24 mouse cellular contexts compared by ENCODE assay signal in genomic region chr2:118322663-118323062, GRCm38 (mm10). TPM values are rescaled to one million over a fixed set of nuclear protein-coding genes. Genes with fewer than 3 reads are reported as not detected.
DNase-seq lines count a peak whose midpoint lies in the region; ATAC-seq and TF ChIP-seq lines count a peak whose summit lies in the region.
"Had no signal": no experiment of that assay in that cellular context is flagged by ENCODE, and none has a peak within 500 bp of the region (broad histone marks: within the 10 kb centered on the region; RNA-seq: fewer than 3 reads in every experiment).

No protein-coding gene starts in this region.

- DNase-seq in heart, postnatal 0 days (ENCODE audit: low spot score) = no peak
- no peak for DNase-seq in heart, postnatal 36 days
- no peak for DNase-seq in layer of hippocampus, adult 2 months (ENCODE audit: low spot score in 2 of 2)
- DNase-seq in layer of hippocampus, adult 9-11 months = no peak
- DNase-seq in midbrain, embryonic 14.5 days = peak; percentile 11
- DNase-seq in ovary, postnatal 10 days (ENCODE audit: low spot score) = no peak
- DNase-seq in ovary, postnatal 14 days (ENCODE audit: low spot score) = no peak
- DNase-seq: adrenal gland, postnatal 14 days; cerebellum, adult 2 months; cerebellum, postnatal 25 days; gastrocnemius, postnatal 10 days; heart, postnatal 10 days; left cerebral cortex, postnatal 4 days; lung, adult 18-20 months; thymus, adult 2 months; thymus, postnatal 4 days had no signal

- no peaks in the 10 kb centered on the region for H3K36me3 ChIP-seq in heart, postnatal 0 days (replicated peaks; ENCODE audit: control insufficient read depth, insufficient read depth, low read length)
- no peaks in the 10 kb centered on the region for H3K36me3 ChIP-seq in midbrain, embryonic 14.5 days (ENCODE audit: control insufficient read depth, insufficient read depth, low read length)
- no peaks in the 10 kb centered on the region for H3K36me3 ChIP-seq in midbrain, embryonic 15.5 days (replicated peaks)
- H3K36me3 ChIP-seq: embryonic facial prominence, embryonic 15.5 days; limb, embryonic 15.5 days; neural tube, embryonic 12.5 days had no signal

- no peaks in the 10 kb centered on the region for H3K27me3 ChIP-seq in heart, postnatal 0 days (ENCODE audit: control insufficient read depth, insufficient read depth, low read length)
- H3K27me3 ChIP-seq in midbrain, embryonic 14.5 days (ENCODE audit: control insufficient read depth, insufficient read depth, low read length) = no peaks in the 10 kb centered on the region
- no peaks in the 10 kb centered on the region for H3K27me3 ChIP-seq in midbrain, embryonic 15.5 days (replicated peaks)
- H3K27me3 ChIP-seq: embryonic facial prominence, embryonic 15.5 days; limb, embryonic 15.5 days; neural tube, embryonic 12.5 days had no signal

- H3K9ac ChIP-seq in heart, postnatal 0 days (replicated peaks; ENCODE audit: low read depth, low read length) = no peak overlapping the region
- no peak overlapping the region for H3K9ac ChIP-seq in midbrain, embryonic 14.5 days (replicated peaks; ENCODE audit: low read length)
- no peak overlapping the region for H3K9ac ChIP-seq in midbrain, embryonic 15.5 days
- H3K9ac ChIP-seq: embryonic facial prominence, embryonic 15.5 days; limb, embryonic 15.5 days; neural tube, embryonic 12.5 days had no signal

- no peak overlapping the region for H3K27ac ChIP-seq in heart, postnatal 0 days (ENCODE audit: low read depth)
- no peak overlapping the region for H3K27ac ChIP-seq in layer of hippocampus, adult 2 months
- H3K27ac ChIP-seq in midbrain, embryonic 14.5 days (replicated peaks; ENCODE audit: low read depth, low read length) = no peak overlapping the region
- H3K27ac ChIP-seq in midbrain, embryonic 15.5 days = no peak overlapping the region
- H3K27ac ChIP-seq: embryonic facial prominence, embryonic 15.5 days; limb, embryonic 15.5 days; neural tube, embryonic 12.5 days had no signal

- WGBS in heart, postnatal 0 days = 63% methylated on average over 3 of the region's 5 CpGs
- WGBS in midbrain, embryonic 14.5 days = 50% methylated on average over 5 of the region's 5 CpGs
- 58% methylated on average over 5 of the region's 5 CpGs for WGBS in midbrain, embryonic 15.5 days

- no peaks in the 10 kb centered on the region for H3K4me1 ChIP-seq in heart, postnatal 0 days (ENCODE audit: control insufficient read depth, insufficient read depth)
- H3K4me1 ChIP-seq in midbrain, embryonic 14.5 days (ENCODE audit: control insufficient read depth, insufficient read depth, low read length) = 0 out of 2 replicates have a peak, but pooled peaks cover 6% of the 10 kb centered on the region
- H3K4me1 ChIP-seq in midbrain, embryonic 15.5 days = peaks cover 8% of the 10 kb centered on the region
- H3K4me1 ChIP-seq: embryonic facial prominence, embryonic 15.5 days; limb, embryonic 15.5 days; megakaryocyte, embryonic 14.5 days had no signal

- H3K4me3 ChIP-seq in heart, postnatal 0 days (ENCODE audit: low read depth, low read length) = no peak overlapping the region
- H3K4me3 ChIP-seq in layer of hippocampus, adult 2 months = no peak overlapping the region
- no peak overlapping the region for H3K4me3 ChIP-seq in midbrain, embryonic 14.5 days (replicated peaks; ENCODE audit: low read depth, low read length)
- no peak overlapping the region for H3K4me3 ChIP-seq in midbrain, embryonic 15.5 days
- H3K4me3 ChIP-seq: embryonic facial prominence, embryonic 15.5 days; limb, embryonic 15.5 days; megakaryocyte, embryonic 14.5 days; neural tube, embryonic 12.5 days had no signal

- ATAC-seq in heart, postnatal 0 days (ENCODE audit: insufficient read depth, low read depth) = no peak
- ATAC-seq in midbrain, embryonic 14.5 days (ENCODE audit: low FRiP score, low TSS enrichment) = no peak
- no peak for ATAC-seq in midbrain, embryonic 15.5 days (replicated peaks)
- ATAC-seq: forebrain, embryonic 14.5 days had no signal

- H3K4me2 ChIP-seq in heart, postnatal 0 days (ENCODE audit: low read depth, low read length) = no peak overlapping the region
- H3K4me2 ChIP-seq in midbrain, embryonic 14.5 days (ENCODE audit: low read length) = no peak overlapping the region
- no peak overlapping the region for H3K4me2 ChIP-seq in midbrain, embryonic 15.5 days
- H3K4me2 ChIP-seq: embryonic facial prominence, embryonic 15.5 days; heart, embryonic 11.5 days; limb, embryonic 15.5 days; neural tube, embryonic 12.5 days had no signal

- TF ChIP-seq CTCF in heart, postnatal 0 days (IDR thresholded peaks at IDR 0.05; ENCODE audit: low read depth) = peak; percentile 31
- peak; percentile 23; the same call in 1 of the 2 replicates for TF ChIP-seq CTCF in layer of hippocampus, adult 2 months (conservative IDR thresholded peaks at IDR 0.05)

- intact Hi-C loops in heart, postnatal 36 days (cut with DNase I) = no loop called here

- no peaks in the 10 kb centered on the region for H3K9me3 ChIP-seq in heart, postnatal 0 days (replicated peaks; ENCODE audit: control insufficient read depth, low read length)
- no peaks in the 10 kb centered on the region for H3K9me3 ChIP-seq in midbrain, embryonic 14.5 days (ENCODE audit: control insufficient read depth, low read length)
- no peaks in the 10 kb centered on the region for H3K9me3 ChIP-seq in midbrain, embryonic 15.5 days
- H3K9me3 ChIP-seq: embryonic facial prominence, embryonic 15.5 days; limb, embryonic 15.5 days; megakaryocyte, embryonic 14.5 days; neural tube, embryonic 12.5 days had no signal

- no peak for TF ChIP-seq EP300 in heart, postnatal 0 days (IDR thresholded peaks at IDR 0.05; ENCODE audit: low read depth)

RNA-seq across cellular contexts. Expression of gene Gpr176, which starts 50.6 kb away (rescaled TPM):
- total RNA-seq in heart, postnatal 0 days (2014; rRNA removed; ENCODE audit: low replicate concordance) = 0.27 and 1.2 TPM in 2 replicates
- 0.31 and 0.40 TPM in 2 replicates for polyA plus RNA-seq in heart, postnatal 0 days (2015; fragmentation: Nextera tagmentation; extraction: Ambion mirVana)
- under 1 TPM; 0.14 to 0.17 TPM for total RNA-seq in heart, postnatal 36 days (2021)
- total RNA-seq in layer of hippocampus, adult 2 months (2021) = 10 to 100 TPM; 10.8 to 11.8 TPM
- 4.1 and 4.7 TPM in 2 replicates for polyA plus RNA-seq in midbrain, embryonic 14.5 days (2014; fragmentation: Nextera tagmentation; extraction: Ambion mirVana)
- 6.5 and 6.8 TPM in 2 replicates for polyA plus RNA-seq in midbrain, embryonic 15.5 days (2015; fragmentation: Nextera tagmentation; extraction: Ambion mirVana)
- total RNA-seq: granulocyte monocyte progenitor cell, adult 5-6 weeks had no signal
- polyA plus RNA-seq: heart, embryonic 11.5 days had no signal
